Mouse (Mus musculus) limb, embryonic 12.5 days (tissue): ENCODE data around the gene Lsm2. TPM values are rescaled to one million over a fixed set of nuclear protein-coding genes. Genes with fewer than 3 reads are reported as not detected.

Experiments
- polyA plus RNA-seq: library from polyadenylated mRNA; unstranded; fragments of >200 nt; fragmentation: Nextera tagmentation; extraction: Ambion mirVana; gene quantifications from 2 replicates; pipeline ENCODE4 v1.2.1, GENCODE M21; 2016

Gene Lsm2
- polyA plus RNA-seq, 1 experiment from 2014 or later: 234 TPM

Other genes starting within 250 kb of the Lsm2 start
- not detected in 2 replicates for gene C4b, start 238.0 kb upstream of the Lsm2 start, polyA plus RNA-seq
- gene Cyp21a1, start 177.3 kb upstream of the Lsm2 start, polyA plus RNA-seq: not detected in 2 replicates
- 24.9 and 26.2 TPM in 2 replicates for gene Stk19, start 144.9 kb upstream of the Lsm2 start, polyA plus RNA-seq
- gene Dxo, start 144.8 kb upstream of the Lsm2 start, polyA plus RNA-seq: 70.8 and 81.7 TPM in 2 replicates
- gene Skiv2l, start 131.7 kb upstream of the Lsm2 start, polyA plus RNA-seq: 58.3 and 65.7 TPM in 2 replicates
- gene Nelfe, start 131.5 kb upstream of the Lsm2 start, polyA plus RNA-seq: 125 and 134 TPM in 2 replicates
- gene Cfb, start 119.3 kb upstream of the Lsm2 start, polyA plus RNA-seq: 1.4 and 3.0 TPM in 2 replicates
- gene Zbtb12, start 102.4 kb upstream of the Lsm2 start, polyA plus RNA-seq: 9.3 and 10.8 TPM in 2 replicates
- 0.18 TPM in 1 of 2 replicates, not detected in the other for gene Gm20547, start 99.8 kb upstream of the Lsm2 start, polyA plus RNA-seq
- gene C2, start 83.6 kb upstream of the Lsm2 start, polyA plus RNA-seq: 0.84 and 1.1 TPM in 2 replicates
- gene Ehmt2, start 83.4 kb upstream of the Lsm2 start, polyA plus RNA-seq: 114 TPM in 2 replicates
- not detected in 2 replicates for gene Slc44a4, start 67.4 kb upstream of the Lsm2 start, polyA plus RNA-seq
- 16.2 and 18.9 TPM in 2 replicates for gene Neu1, start 50.6 kb upstream of the Lsm2 start, polyA plus RNA-seq
- gene Hspa1b, start 22.6 kb upstream of the Lsm2 start, polyA plus RNA-seq: 0.19 TPM in 1 of 2 replicates, not detected in the other
- gene Gm20481, start 11.9 kb upstream of the Lsm2 start, polyA plus RNA-seq: not detected in 2 replicates
- gene Hspa1a, start 9.7 kb upstream of the Lsm2 start, polyA plus RNA-seq: 1.9 and 2.0 TPM in 2 replicates
- 1.0 and 1.1 TPM in 2 replicates for gene Hspa1l, start 9.2 kb upstream of the Lsm2 start, polyA plus RNA-seq
- 169 and 171 TPM in 2 replicates for gene Vars, start 19.1 kb downstream of the Lsm2 start, polyA plus RNA-seq
- gene Vwa7, start 34.7 kb downstream of the Lsm2 start, polyA plus RNA-seq: 0.10 and 0.13 TPM in 2 replicates
- 3.2 and 3.3 TPM in 2 replicates for gene Sapcd1, start 46.2 kb downstream of the Lsm2 start, polyA plus RNA-seq
- 2.9 and 3.4 TPM in 2 replicates for gene Msh5, start 64.9 kb downstream of the Lsm2 start, polyA plus RNA-seq
- gene Clic1, start 68.1 kb downstream of the Lsm2 start, polyA plus RNA-seq: 194 and 195 TPM in 2 replicates
- gene Ddah2, start 77.2 kb downstream of the Lsm2 start, polyA plus RNA-seq: 489 and 492 TPM in 2 replicates
- not detected in 2 replicates for gene Ly6g6c, start 83.5 kb downstream of the Lsm2 start, polyA plus RNA-seq
- gene Mpig6b, start 84.3 kb downstream of the Lsm2 start, polyA plus RNA-seq: 0.68 and 0.76 TPM in 2 replicates
- gene Ly6g6e, start 95.0 kb downstream of the Lsm2 start, polyA plus RNA-seq: 1.3 and 2.5 TPM in 2 replicates
- gene Ly6g6d, start 96.2 kb downstream of the Lsm2 start, polyA plus RNA-seq: 0.68 and 1.0 TPM in 2 replicates
- 0.44 and 0.66 TPM in 2 replicates for gene Ly6g6f, start 103.7 kb downstream of the Lsm2 start, polyA plus RNA-seq
- 74.5 and 75.3 TPM in 2 replicates for gene Abhd16a, start 107.4 kb downstream of the Lsm2 start, polyA plus RNA-seq
- gene Ly6g5c, start 126.4 kb downstream of the Lsm2 start, polyA plus RNA-seq: not detected in 2 replicates
- gene Ly6g5b, start 133.6 kb downstream of the Lsm2 start, polyA plus RNA-seq: 1.1 and 1.3 TPM in 2 replicates
- 22.4 and 23.7 TPM in 2 replicates for gene Gpank1, start 139.6 kb downstream of the Lsm2 start, polyA plus RNA-seq
- 266 and 270 TPM in 2 replicates for gene Csnk2b, start 140.2 kb downstream of the Lsm2 start, polyA plus RNA-seq
- gene D17H6S53E, start 144.5 kb downstream of the Lsm2 start, polyA plus RNA-seq: 7.1 and 10.1 TPM in 2 replicates
- gene Apom, start 150.2 kb downstream of the Lsm2 start, polyA plus RNA-seq: 0.61 and 0.70 TPM in 2 replicates
- 70.4 TPM in 2 replicates for gene Bag6, start 153.3 kb downstream of the Lsm2 start, polyA plus RNA-seq
- 212 and 231 TPM in 2 replicates for gene Prrc2a, start 183.0 kb downstream of the Lsm2 start, polyA plus RNA-seq
- 4.7 and 4.9 TPM in 2 replicates for gene Aif1, start 194.2 kb downstream of the Lsm2 start, polyA plus RNA-seq
- gene Lst1, start 206.6 kb downstream of the Lsm2 start, polyA plus RNA-seq: 5.6 and 6.0 TPM in 2 replicates
- 0.49 and 0.64 TPM in 2 replicates for gene Ltb, start 212.6 kb downstream of the Lsm2 start, polyA plus RNA-seq
- gene Tnf, start 220.1 kb downstream of the Lsm2 start, polyA plus RNA-seq: not detected in 2 replicates
- gene Lta, start 223.5 kb downstream of the Lsm2 start, polyA plus RNA-seq: not detected in 2 replicates
- 0.45 and 1.1 TPM in 2 replicates for gene Gm16181, start 239.0 kb downstream of the Lsm2 start, polyA plus RNA-seq